Mouse (Mus musculus): ENCODE measurements around the gene Mfsd6. TPM values are rescaled to one million over a fixed set of nuclear protein-coding genes. Genes with fewer than 3 reads are reported as not detected.

Gene Mfsd6
- total and polyA plus RNA-seq, 3 experiments = 0.36 to 0.89 (median 0.47) TPM

DNA sequence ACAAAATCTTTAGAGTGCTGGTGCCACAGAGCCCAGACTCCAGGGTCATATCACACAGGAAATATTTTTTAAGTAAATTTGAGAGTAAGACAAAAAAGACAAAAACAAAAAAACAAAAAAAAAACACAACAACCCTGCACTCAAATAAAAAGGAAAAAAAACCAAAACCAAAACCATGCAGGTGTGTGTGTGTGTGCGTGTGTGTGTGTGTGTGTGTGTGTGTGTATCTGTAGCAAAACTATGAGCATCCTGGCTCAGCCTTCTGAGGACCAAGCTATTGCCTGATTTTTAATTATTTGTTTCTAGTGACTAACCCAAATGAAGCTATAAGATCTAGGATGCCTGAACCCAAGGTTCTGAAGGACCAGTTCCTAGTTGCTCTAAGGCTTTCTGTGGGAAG lies 24.4 kb upstream of the Mfsd6 start:
- in situ Hi-C loops (cut with MboI; ENCODE audit: low pct_ligation_motif_present, low pct_unique_long_range_greater_than_20kb, low sequenced_read_pairs) (no loop called here), dilution Hi-C loops (cut with MboI; ENCODE audit: extremely low pct_ligation_motif_present, extremely low pct_unique_long_range_greater_than_20kb, low sequenced_read_pairs) (no loop called here)
- no peaks in the 10 kb centered on the region for H3K36me3 ChIP-seq (replicated peaks in 1 of 2; ENCODE audit: control insufficient read depth in 1 of 2, insufficient read depth in 1 of 2, low read length in 1 of 2)
- H3K4me1 ChIP-seq (ENCODE audit: control insufficient read depth in 1 of 2, insufficient read depth in 2 of 2) = peaks cover 0 to 5% of the 10 kb centered on the region in 2 experiments; a peak in 1 of 4 replicates
- no peak for DNase-seq (ENCODE audit: extremely low read depth)
- no peaks in the 10 kb centered on the region for H3K79me2 ChIP-seq (replicated peaks; ENCODE audit: control insufficient read depth, extremely low read depth, insufficient read depth, poor library complexity, severe bottlenecking)
- TF ChIP-seq MYC (IDR thresholded peaks at IDR 0.05; ENCODE audit: low read depth, low read length) = no peak
- TF ChIP-seq ZNF384 (IDR thresholded peaks at IDR 0.05; ENCODE audit: low read depth, low read length) = peak; percentile 55; the same call in 1 of the 2 replicates
- H3K27ac ChIP-seq (ENCODE audit: insufficient read depth, low read depth) = no peak overlapping the region
- H3K4me2 ChIP-seq (ENCODE audit: insufficient read depth, low read depth, poor library complexity, severe bottlenecking) = no peak overlapping the region
- H3K4me3 ChIP-seq (replicated peaks in 1 of 3; ENCODE audit: low read depth in 2 of 3, low read length in 2 of 3, poor library complexity in 1 of 3) = no peak overlapping the region
- H3K9ac ChIP-seq (ENCODE audit: insufficient read depth, low read depth) = no peak overlapping the region
- no peaks in the 10 kb centered on the region for H3K9me3 ChIP-seq (replicated peaks; ENCODE audit: low read length)
- H3K27me3 ChIP-seq (replicated peaks) = no peaks in the 10 kb centered on the region

GRCm38 (mm10) chr1:52749978-52750377 lies 22.7 kb upstream of the Mfsd6 start:
- H3K4me2 ChIP-seq (ENCODE audit: insufficient read depth, low read depth, poor library complexity, severe bottlenecking) = no peak overlapping the region
- H3K9ac ChIP-seq (ENCODE audit: insufficient read depth, low read depth) = no peak overlapping the region
- no peaks in the 10 kb centered on the region for H3K9me3 ChIP-seq (replicated peaks; ENCODE audit: low read length)
- H3K4me1 ChIP-seq (ENCODE audit: control insufficient read depth in 1 of 2, insufficient read depth in 2 of 2) = peaks cover 0 to 5% of the 10 kb centered on the region in 2 experiments; a peak in 1 of 4 replicates
- no peak overlapping the region for H3K4me3 ChIP-seq (replicated peaks in 1 of 3; ENCODE audit: low read depth in 2 of 3, low read length in 2 of 3, poor library complexity in 1 of 3)
- H3K79me2 ChIP-seq (replicated peaks; ENCODE audit: control insufficient read depth, extremely low read depth, insufficient read depth, poor library complexity, severe bottlenecking) = no peaks in the 10 kb centered on the region
- in situ Hi-C loops (cut with MboI; ENCODE audit: low pct_ligation_motif_present, low pct_unique_long_range_greater_than_20kb, low sequenced_read_pairs) (no loop called here), dilution Hi-C loops (cut with MboI; ENCODE audit: extremely low pct_ligation_motif_present, extremely low pct_unique_long_range_greater_than_20kb, low sequenced_read_pairs) (no loop called here)
- H3K27ac ChIP-seq (ENCODE audit: insufficient read depth, low read depth) = no peak overlapping the region
- no peak for TF ChIP-seq ZC3H11A (IDR thresholded peaks at IDR 0.05; ENCODE audit: low read depth, low read length)
- H3K27me3 ChIP-seq (replicated peaks) = no peaks in the 10 kb centered on the region
- no peak for DNase-seq (ENCODE audit: extremely low read depth)
- no peaks in the 10 kb centered on the region for H3K36me3 ChIP-seq (replicated peaks in 1 of 2; ENCODE audit: control insufficient read depth in 1 of 2, insufficient read depth in 1 of 2, low read length in 1 of 2)

DNA sequence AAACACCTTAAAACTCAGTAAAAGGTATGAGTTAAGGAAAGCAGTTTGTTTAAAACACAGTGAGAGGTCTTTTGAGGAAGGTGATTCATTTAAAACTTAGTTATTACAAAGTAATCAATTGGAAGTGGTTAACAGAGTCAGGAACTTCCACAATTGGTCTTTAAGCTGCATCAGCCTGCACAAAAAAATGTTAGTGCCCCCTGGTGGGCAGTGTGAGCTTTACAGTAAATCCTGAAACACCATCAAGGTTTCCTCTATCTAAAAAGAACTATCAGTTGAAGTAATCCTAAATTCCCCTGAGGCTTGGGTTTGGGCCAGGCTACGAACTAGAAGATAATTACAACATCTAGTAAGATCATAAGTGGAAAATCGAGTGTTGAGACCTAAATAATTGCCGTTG lies 21.0 kb upstream of the Mfsd6 start:
- peaks cover 0 to 5% of the 10 kb centered on the region in 2 experiments; a peak in 1 of 4 replicates for H3K4me1 ChIP-seq (ENCODE audit: control insufficient read depth in 1 of 2, insufficient read depth in 2 of 2)
- no peak overlapping the region for H3K4me3 ChIP-seq (replicated peaks in 1 of 3; ENCODE audit: low read depth in 2 of 3, low read length in 2 of 3, poor library complexity in 1 of 3)
- in situ Hi-C loops (cut with MboI; ENCODE audit: low pct_ligation_motif_present, low pct_unique_long_range_greater_than_20kb, low sequenced_read_pairs) = no loop called here
- no peak overlapping the region for H3K9ac ChIP-seq (ENCODE audit: insufficient read depth, low read depth)
- H3K36me3 ChIP-seq (replicated peaks in 1 of 2; ENCODE audit: control insufficient read depth in 1 of 2, insufficient read depth in 1 of 2, low read length in 1 of 2) = no peaks in the 10 kb centered on the region
- dilution Hi-C loops (cut with MboI; ENCODE audit: extremely low pct_ligation_motif_present, extremely low pct_unique_long_range_greater_than_20kb, low sequenced_read_pairs) = no loop called here
- H3K27me3 ChIP-seq (replicated peaks) = no peaks in the 10 kb centered on the region
- H3K79me2 ChIP-seq (replicated peaks; ENCODE audit: control insufficient read depth, extremely low read depth, insufficient read depth, poor library complexity, severe bottlenecking) = no peaks in the 10 kb centered on the region
- no peak overlapping the region for H3K27ac ChIP-seq (ENCODE audit: insufficient read depth, low read depth)
- H3K9me3 ChIP-seq (replicated peaks; ENCODE audit: low read length) = no peaks in the 10 kb centered on the region
- DNase-seq (ENCODE audit: extremely low read depth) = peak; percentile 68
- no peak overlapping the region for H3K4me2 ChIP-seq (ENCODE audit: insufficient read depth, low read depth, poor library complexity, severe bottlenecking)
- TF ChIP-seq CTCF (conservative IDR thresholded peaks at IDR 0.05 in 1 of 2, IDR thresholded peaks at IDR 0.05 in 1 of 2; ENCODE audit: low read depth in 2 of 2, low read length in 2 of 2) (peak; percentile 44 to 84), MYC (IDR thresholded peaks at IDR 0.05; ENCODE audit: low read depth, low read length) (0 out of 2 replicates have a peak, but pooled peaks have one; percentile 30), UBTF (IDR thresholded peaks at IDR 0.05; ENCODE audit: low read depth, low read length) (no peak), TCF12 (IDR thresholded peaks at IDR 0.05; ENCODE audit: low read depth, low read length) (no peak), JUN (IDR thresholded peaks at IDR 0.05; ENCODE audit: insufficient read depth, low read depth, low read length) (no peak), RAD21 (IDR thresholded peaks at IDR 0.05; ENCODE audit: low read depth, low read length) (peak; percentile 72), SMC3 (IDR thresholded peaks at IDR 0.05; ENCODE audit: low read depth, low read length) (peak; percentile 87), USF1 (IDR thresholded peaks at IDR 0.05; ENCODE audit: low read depth, low read length) (no peak), ZC3H11A (IDR thresholded peaks at IDR 0.05; ENCODE audit: low read depth, low read length) (peak; percentile 22; the same call in 1 of the 2 replicates), RCOR1 (conservative IDR thresholded peaks at IDR 0.05; ENCODE audit: low read depth, low read length) (no peak), JUND (conservative IDR thresholded peaks at IDR 0.05; ENCODE audit: low read depth, low read length) (0 out of 2 replicates have a peak, but pooled peaks have one; percentile 29)
